Mouse (Mus musculus): ENCODE data around the gene Setd1b.

The Setd1b gene

GRCm38 (mm10) chr5:123159866-123160265 lies 17.9 kb downstream of the Setd1b start:
- no peak for DNase-seq (ENCODE audit: low read depth, low spot score)

GRCm38 (mm10) chr5:123160341-123160740 lies 18.3 kb downstream of the Setd1b start:
- no peak for DNase-seq (ENCODE audit: low read depth, low spot score)

GRCm38 (mm10) chr5:123162942-123163341 lies 20.9 kb downstream of the Setd1b start:
- no peak for DNase-seq (ENCODE audit: low read depth, low spot score)

- no peak for DNase-seq (ENCODE audit: low read depth, low spot score)
Measured at GRCm38 (mm10) chr5:123166437-123166836, 24.4 kb downstream of the Setd1b start.

- DNase-seq (ENCODE audit: low read depth, low spot score), result no peak
Measured at GRCm38 (mm10) chr5:123167591-123167990, 25.6 kb downstream of the Setd1b start.

- no peak for DNase-seq (ENCODE audit: low read depth, low spot score)
Measured at GRCm38 (mm10) chr5:123169284-123169683, 27.3 kb downstream of the Setd1b start, which contains the start of gene Psmd9. Gene Psmd9, plus strand, starts transcription at chr5:123169413.

- DNase-seq (ENCODE audit: low read depth, low spot score), result no peak
Measured at GRCm38 (mm10) chr5:123170365-123170764, 28.4 kb downstream of the Setd1b start.

- peak; percentile 62 for DNase-seq (ENCODE audit: low read depth, low spot score)
Measured at GRCm38 (mm10) chr5:123171646-123172350, 29.8 kb downstream of the Setd1b start.

GRCm38 (mm10) chr5:123178792-123179191 lies 36.8 kb downstream of the Setd1b start:
- no peak for DNase-seq (ENCODE audit: low read depth, low spot score)

- no peak for DNase-seq (ENCODE audit: low read depth, low spot score)
Measured at GRCm38 (mm10) chr5:123180390-123180789, 38.4 kb downstream of the Setd1b start.

GRCm38 (mm10) chr5:123181536-123181935 lies 39.5 kb downstream of the Setd1b start:
- DNase-seq (ENCODE audit: low read depth, low spot score), result no peak

GRCm38 (mm10) chr5:123182651-123183050 lies 40.7 kb downstream of the Setd1b start, which contains the start of gene Hpd:
Gene Hpd, minus strand, starts transcription at chr5:123182727.
- DNase-seq (ENCODE audit: low read depth, low spot score), result no peak

- no peak for DNase-seq (ENCODE audit: low read depth, low spot score)
Measured at GRCm38 (mm10) chr5:123185966-123186365, 44.0 kb downstream of the Setd1b start.

GRCm38 (mm10) chr5:123187306-123187705 lies 45.3 kb downstream of the Setd1b start:
- DNase-seq (ENCODE audit: low read depth, low spot score), result no peak

GRCm38 (mm10) chr5:123190912-123191311 lies 48.9 kb downstream of the Setd1b start:
- no peak for DNase-seq (ENCODE audit: low read depth, low spot score)

- DNase-seq (ENCODE audit: low read depth, low spot score), result no peak
Measured at GRCm38 (mm10) chr5:123191427-123191826, 49.4 kb downstream of the Setd1b start.

GRCm38 (mm10) chr5:123192606-123193150 lies 50.7 kb downstream of the Setd1b start:
- DNase-seq (ENCODE audit: low read depth, low spot score), result no peak

- DNase-seq (ENCODE audit: low read depth, low spot score), result no peak
Measured at GRCm38 (mm10) chr5:123193436-123193835, 51.4 kb downstream of the Setd1b start.

GRCm38 (mm10) chr5:123194856-123195255 lies 52.9 kb downstream of the Setd1b start:
- DNase-seq (ENCODE audit: low read depth, low spot score), result no peak

GRCm38 (mm10) chr5:123195500-123196000 lies 53.6 kb downstream of the Setd1b start:
- no peak for DNase-seq (ENCODE audit: low read depth, low spot score)

- DNase-seq (ENCODE audit: low read depth, low spot score), result no peak
Measured at GRCm38 (mm10) chr5:123196746-123197145, 54.8 kb downstream of the Setd1b start.

GRCm38 (mm10) chr5:123198523-123198922 lies 56.5 kb downstream of the Setd1b start:
- no peak for DNase-seq (ENCODE audit: low read depth, low spot score)

All from retina, postnatal 7 days (tissue).